Mouse (Mus musculus): ENCODE results near the gene Tub. TPM values are rescaled to one million over a fixed set of nuclear protein-coding genes. Genes with fewer than 3 reads are reported as not detected.

The Tub gene
- polyA plus RNA-seq, 1 experiment from 2014 or later, result 26.2 TPM

- peaks cover 46% of the 10 kb centered on the region for H3K27me3 ChIP-seq
- H3K4me3 ChIP-seq, result no peak overlapping the region
- no peak overlapping the region for H3K9ac ChIP-seq (replicated peaks)
- H3K27ac ChIP-seq (replicated peaks), result no peak overlapping the region
- ATAC-seq (ENCODE audit: low FRiP score, low read depth), result no peak
- no peaks in the 10 kb centered on the region for H3K36me3 ChIP-seq
- H3K4me2 ChIP-seq (replicated peaks), result no peak overlapping the region
- 89% methylated on average over 7 of the region's 7 CpGs for WGBS
- H3K9me3 ChIP-seq, result no peaks in the 10 kb centered on the region
- H3K4me1 ChIP-seq, result peaks cover 36% of the 10 kb centered on the region
These were observed 64.7 kb downstream of the Tub start for GRCm38 (mm10) chr7:109014851-109015250.

GRCm38 (mm10) chr7:109016378-109016923 lies 66.3 kb downstream of the Tub start:
- Histone ChIP-seq H3K4me2 (replicated peaks) (no peak overlapping the region), H3K27ac (replicated peaks) (no peak overlapping the region; the same call in 1 of the 2 replicates), H3K9ac (replicated peaks) (no peak overlapping the region), H3K27me3 (peaks cover 38% of the 10 kb centered on the region), H3K36me3 (no peaks in the 10 kb centered on the region), H3K4me1 (peaks cover 32% of the 10 kb centered on the region), H3K4me3 (no peak overlapping the region), H3K9me3 (no peaks in the 10 kb centered on the region)
- no peak for ATAC-seq (ENCODE audit: low FRiP score, low read depth)
- WGBS, result 48% methylated on average over 5 of the region's 5 CpGs

- Histone ChIP-seq H3K36me3 (peaks cover 8% of the 10 kb centered on the region; the same call in 1 of the 2 replicates), H3K4me1 (peaks cover 10% of the 10 kb centered on the region), H3K27me3 (peaks cover 18% of the 10 kb centered on the region), H3K9me3 (no peaks in the 10 kb centered on the region), H3K9ac (replicated peaks) (no peak overlapping the region), H3K27ac (replicated peaks) (no peak overlapping the region), H3K4me2 (replicated peaks) (no peak overlapping the region), H3K4me3 (no peak overlapping the region)
- ATAC-seq (ENCODE audit: low FRiP score, low read depth), result no peak
- 86% methylated on average over 7 of the region's 7 CpGs for WGBS
These were observed 69.1 kb downstream of the Tub start for GRCm38 (mm10) chr7:109019243-109019642.

GRCm38 (mm10) chr7:109021428-109021827 lies 71.3 kb downstream of the Tub start:
- Histone ChIP-seq H3K27ac (replicated peaks) (no peak overlapping the region), H3K4me2 (replicated peaks) (no peak overlapping the region), H3K4me3 (no peak overlapping the region), H3K27me3 (peaks cover 11% of the 10 kb centered on the region; the same call in 1 of the 2 replicates), H3K36me3 (peaks cover 29% of the 10 kb centered on the region), H3K4me1 (peaks cover 6% of the 10 kb centered on the region), H3K9me3 (no peaks in the 10 kb centered on the region), H3K9ac (replicated peaks) (no peak overlapping the region)
- 19% methylated on average over 3 of the region's 3 CpGs for WGBS
- peak; percentile 11 for ATAC-seq (ENCODE audit: low FRiP score, low read depth)

GRCm38 (mm10) chr7:109025743-109026142 lies 75.6 kb downstream of the Tub start:
- no peak for ATAC-seq (ENCODE audit: low FRiP score, low read depth)
- H3K27me3 ChIP-seq, result peaks cover 6% of the 10 kb centered on the region; the same call in 1 of the 2 replicates
- 89% methylated on average over 7 of the region's 7 CpGs for WGBS

GRCm38 (mm10) chr7:109026976-109027375 lies 76.8 kb downstream of the Tub start:
- H3K4me2 ChIP-seq (replicated peaks), result no peak overlapping the region
- no peak for ATAC-seq (ENCODE audit: low FRiP score, low read depth)
- no peak overlapping the region for H3K9ac ChIP-seq (replicated peaks)
- peaks cover 52% of the 10 kb centered on the region for H3K36me3 ChIP-seq
- H3K9me3 ChIP-seq, result no peaks in the 10 kb centered on the region
- no peaks in the 10 kb centered on the region for H3K4me1 ChIP-seq
- peaks cover 3% of the 10 kb centered on the region; the same call in 1 of the 2 replicates for H3K27me3 ChIP-seq
- H3K4me3 ChIP-seq, result no peak overlapping the region
- no peak overlapping the region for H3K27ac ChIP-seq (replicated peaks)
- WGBS, result 89% methylated on average over 9 of the region's 9 CpGs

More at GRCm38 (mm10) chr7:109025743-109026142, 75.6 kb downstream of the Tub start:
- Histone ChIP-seq H3K27ac (replicated peaks) (no peak overlapping the region), H3K4me2 (replicated peaks) (no peak overlapping the region), H3K4me1 (no peaks in the 10 kb centered on the region), H3K9me3 (no peaks in the 10 kb centered on the region), H3K36me3 (peaks cover 52% of the 10 kb centered on the region), H3K9ac (replicated peaks) (no peak overlapping the region), H3K4me3 (no peak overlapping the region)

- no peak overlapping the region for H3K9ac ChIP-seq (replicated peaks)
- no peak for ATAC-seq (ENCODE audit: low FRiP score, low read depth)
- H3K4me3 ChIP-seq, result no peak overlapping the region
- H3K4me1 ChIP-seq, result no peaks in the 10 kb centered on the region
- no peak overlapping the region for H3K4me2 ChIP-seq (replicated peaks)
- 96% methylated on average over 7 of the region's 7 CpGs for WGBS
- H3K36me3 ChIP-seq, result peaks cover 48% of the 10 kb centered on the region
- no peaks in the 10 kb centered on the region for H3K9me3 ChIP-seq
- peaks cover 2% of the 10 kb centered on the region; the same call in 1 of the 2 replicates for H3K27me3 ChIP-seq
- H3K27ac ChIP-seq (replicated peaks), result no peak overlapping the region
These were observed 77.6 kb downstream of the Tub start for GRCm38 (mm10) chr7:109027721-109028120.

- 33% methylated on average over 6 of the region's 6 CpGs for whole genome bisulfite sequencing
- Histone ChIP-seq H3K27me3 (no peaks in the 10 kb centered on the region; the same call in 1 of the 2 replicates), H3K4me3 (no peak overlapping the region), H3K27ac (replicated peaks) (no peak overlapping the region), H3K36me3 (peaks cover 46% of the 10 kb centered on the region), H3K9me3 (no peaks in the 10 kb centered on the region), H3K4me1 (no peaks in the 10 kb centered on the region), H3K9ac (replicated peaks) (no peak overlapping the region), H3K4me2 (replicated peaks) (no peak overlapping the region)
- peak; percentile 55 for ATAC-seq (ENCODE audit: low FRiP score, low read depth)
These were observed 78.1 kb downstream of the Tub start for GRCm38 (mm10) chr7:109028204-109028603.

GRCm38 (mm10) chr7:109029961-109030465 lies 79.9 kb downstream of the Tub start:
- H3K27ac ChIP-seq (replicated peaks), result no peak overlapping the region
- no peaks in the 10 kb centered on the region for H3K4me1 ChIP-seq
- 82% methylated on average over 6 of the region's 6 CpGs for WGBS
- no peak overlapping the region for H3K4me2 ChIP-seq (replicated peaks)
- no peak overlapping the region for H3K4me3 ChIP-seq
- no peaks in the 10 kb centered on the region for H3K9me3 ChIP-seq
- H3K9ac ChIP-seq (replicated peaks), result 0 out of 2 replicates have a peak overlapping the region, but pooled peaks have one; percentile 1
- peaks cover 44% of the 10 kb centered on the region for H3K36me3 ChIP-seq
- no peaks in the 10 kb centered on the region; the same call in 1 of the 2 replicates for H3K27me3 ChIP-seq
- ATAC-seq (ENCODE audit: low FRiP score, low read depth), result no peak

GRCm38 (mm10) chr7:109031331-109031730 lies 81.2 kb downstream of the Tub start:
- no peak for ATAC-seq (ENCODE audit: low FRiP score, low read depth)

GRCm38 (mm10) chr7:109032054-109032453 lies 81.9 kb downstream of the Tub start:
- no peak overlapping the region for H3K4me3 ChIP-seq
- no peaks in the 10 kb centered on the region for H3K9me3 ChIP-seq
- no peaks in the 10 kb centered on the region; the same call in 1 of the 2 replicates for H3K27me3 ChIP-seq
- H3K4me2 ChIP-seq (replicated peaks), result no peak overlapping the region
- 72% methylated on average over 2 of the region's 2 CpGs for WGBS
- peaks cover 31% of the 10 kb centered on the region for H3K36me3 ChIP-seq
- no peak for ATAC-seq (ENCODE audit: low FRiP score, low read depth)
- H3K27ac ChIP-seq (replicated peaks), result no peak overlapping the region
- no peak overlapping the region for H3K9ac ChIP-seq (replicated peaks)
- no peaks in the 10 kb centered on the region for H3K4me1 ChIP-seq

More at GRCm38 (mm10) chr7:109031331-109031730, 81.2 kb downstream of the Tub start:
- Histone ChIP-seq H3K27ac (replicated peaks) (no peak overlapping the region), H3K4me1 (no peaks in the 10 kb centered on the region), H3K36me3 (peaks cover 34% of the 10 kb centered on the region), H3K4me3 (no peak overlapping the region), H3K9ac (replicated peaks) (no peak overlapping the region), H3K9me3 (no peaks in the 10 kb centered on the region), H3K4me2 (replicated peaks) (no peak overlapping the region), H3K27me3 (no peaks in the 10 kb centered on the region; the same call in 1 of the 2 replicates)
- 89% methylated on average over 3 of the region's 3 CpGs for WGBS

GRCm38 (mm10) chr7:109038121-109038735 lies 88.1 kb downstream of the Tub start:
- 81% methylated on average over 8 of the region's 8 CpGs for WGBS
- no peak overlapping the region for H3K4me2 ChIP-seq (replicated peaks)
- ATAC-seq (ENCODE audit: low FRiP score, low read depth), result no peak
- peaks cover 24% of the 10 kb centered on the region for H3K36me3 ChIP-seq
- no peaks in the 10 kb centered on the region for H3K27me3 ChIP-seq
- H3K27ac ChIP-seq (replicated peaks), result no peak overlapping the region
- H3K9ac ChIP-seq (replicated peaks), result no peak overlapping the region
- no peaks in the 10 kb centered on the region for H3K4me1 ChIP-seq
- no peaks in the 10 kb centered on the region for H3K9me3 ChIP-seq
- no peak overlapping the region for H3K4me3 ChIP-seq
